Mouse (Mus musculus): ENCODE measurements at regions not wholly inside any gene's neighbourhood (a gene's known extent, or its start where the extent isn't known, plus 50 kb on each side); places are given as distances from the start of the nearest gene placed in this dataset.

GRCm38 (mm10) chr3:3003425-3003824 lies 2747.2 kb upstream of the Gm8797 start:
- TF ChIP-seq CTCF (IDR thresholded peaks at IDR 0.05), result no peak
- TF ChIP-seq EP300 (IDR thresholded peaks at IDR 0.05; ENCODE audit: insufficient read depth, low read depth, low read length), result no peak
- TF ChIP-seq POLR2A (IDR thresholded peaks at IDR 0.05; ENCODE audit: insufficient read depth, low read depth, low read length), result no peak
